Mouse (Mus musculus) right cerebral cortex, adult 18-20 months (tissue): ENCODE data around the gene Ipo7.
"Not testable (repeated sequence)": the region's sequence is repeated elsewhere in the genome, so short reads cannot be mapped to it uniquely, and the experiment has no call there.

Experiments
- DNase-seq: peaks from one replicate; pipeline ENCODE4 v3.0.0; 2022; ENCODE audit warnings: mixed read lengths

The Ipo7 gene

GRCm38 (mm10) chr7:110018117-110018630 is at the start of gene Ipo7:
TSS of gene Ipo7 (plus strand) at chr7:110018274.
- DNase-seq = peak; percentile 95

GRCm38 (mm10) chr7:109968924-109969450 is 49.1 kb upstream of the Ipo7 start:
- no peak for DNase-seq

- no peak for DNase-seq
Observed at GRCm38 (mm10) chr7:109969542-109969941, 48.5 kb upstream of the Ipo7 start.

GRCm38 (mm10) chr7:109975966-109976715 is 41.9 kb upstream of the Ipo7 start:
- DNase-seq = no peak

GRCm38 (mm10) chr7:109977131-109977530 is 40.9 kb upstream of the Ipo7 start:
- DNase-seq = not testable (repeated sequence)

- DNase-seq = not testable (repeated sequence)
Observed at GRCm38 (mm10) chr7:109984608-109985007, 33.5 kb upstream of the Ipo7 start.

DNA sequence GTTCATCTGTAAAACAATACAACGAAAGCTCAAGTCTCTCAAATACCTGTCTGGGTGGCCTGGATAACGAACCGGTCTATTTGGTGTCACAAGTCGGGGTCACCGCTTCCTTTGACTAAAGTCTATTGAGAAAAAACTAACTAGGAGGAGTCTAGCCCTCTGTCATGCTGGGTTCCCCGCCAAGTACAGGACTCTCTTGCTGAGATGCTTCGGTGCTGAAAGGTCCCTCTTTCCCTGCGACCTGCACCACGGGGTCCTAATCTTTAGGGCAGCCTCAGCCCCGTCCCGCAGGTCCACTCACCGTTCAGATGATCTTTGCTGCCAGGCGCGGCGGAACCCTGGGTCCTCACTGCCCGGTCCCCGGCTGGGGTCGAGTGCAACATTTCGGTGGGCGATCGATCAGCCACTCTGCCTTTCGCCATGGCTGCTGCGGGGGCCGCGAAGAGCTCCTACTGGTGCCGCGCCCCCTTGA is 32.4 kb upstream of the Ipo7 start:
- peak; percentile 11 for DNase-seq

GRCm38 (mm10) chr7:109986133-109986669 is 31.9 kb upstream of the Ipo7 start:
- peak; percentile 99 for DNase-seq

DNA sequence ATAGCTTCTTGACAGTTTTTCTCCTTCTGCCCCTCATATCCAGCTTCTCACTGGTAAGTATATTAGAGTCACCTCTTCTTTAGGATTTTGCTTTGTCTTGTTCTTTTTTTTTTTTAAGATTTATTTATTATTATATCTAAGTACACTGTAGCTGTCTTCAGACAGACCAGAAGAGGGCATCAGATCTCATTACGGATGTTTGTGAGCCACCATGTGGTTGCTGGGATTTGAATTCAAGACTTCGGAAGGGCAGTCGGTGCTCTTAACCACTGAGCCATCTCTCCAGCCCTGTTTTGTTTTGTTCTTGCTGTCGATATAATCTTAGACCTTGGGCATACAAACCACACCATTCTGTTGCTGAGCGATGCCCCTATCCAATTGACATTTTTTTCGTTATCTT is 31.3 kb upstream of the Ipo7 start, which contains the start of gene Tmem41b:
Tmem41b (minus strand) TSS at position 155 of the 400 bp plus-strand sequence.
- DNase-seq = not testable (repeated sequence)

GRCm38 (mm10) chr7:109991286-109991685 is 26.8 kb upstream of the Ipo7 start:
- DNase-seq = no peak

DNA sequence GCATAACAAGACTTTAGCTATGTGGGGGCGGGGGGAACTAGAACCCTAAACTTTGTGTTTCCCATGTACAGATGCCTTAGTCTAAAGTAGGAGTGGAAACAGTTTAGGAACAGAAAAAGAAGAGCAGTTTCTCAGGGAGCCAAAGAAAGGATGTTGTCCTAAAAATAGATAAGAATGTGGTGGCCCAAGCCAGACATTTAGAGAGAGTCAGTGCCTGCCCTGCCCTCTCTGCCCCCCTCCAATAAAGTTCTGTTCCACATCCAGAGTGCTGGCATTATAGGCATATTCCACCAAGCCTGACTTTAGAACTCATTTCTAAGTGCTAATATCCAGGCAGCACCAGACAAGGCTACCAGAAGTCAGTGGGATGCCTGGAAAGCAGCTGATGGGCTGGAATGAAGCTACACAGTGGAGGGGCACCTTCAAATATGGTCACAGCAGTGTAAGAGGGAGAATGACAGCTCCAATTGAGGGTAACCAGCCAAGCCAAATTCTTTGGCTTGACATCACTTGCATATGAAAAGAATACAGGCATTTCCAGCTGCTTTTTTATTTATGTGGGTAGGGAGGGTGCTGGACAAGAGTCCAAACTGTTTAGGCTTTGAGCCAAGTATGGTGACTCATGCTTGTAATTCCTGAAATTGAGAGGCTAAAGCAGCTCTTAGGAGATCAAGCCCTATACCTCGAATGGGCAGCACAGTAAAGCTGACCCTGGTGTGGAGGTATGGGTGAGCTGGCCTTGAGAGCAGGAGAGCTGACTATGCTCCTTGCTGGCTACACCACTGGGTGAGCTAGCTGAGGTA is 24.7 kb upstream of the Ipo7 start:
- no peak for DNase-seq

DNA sequence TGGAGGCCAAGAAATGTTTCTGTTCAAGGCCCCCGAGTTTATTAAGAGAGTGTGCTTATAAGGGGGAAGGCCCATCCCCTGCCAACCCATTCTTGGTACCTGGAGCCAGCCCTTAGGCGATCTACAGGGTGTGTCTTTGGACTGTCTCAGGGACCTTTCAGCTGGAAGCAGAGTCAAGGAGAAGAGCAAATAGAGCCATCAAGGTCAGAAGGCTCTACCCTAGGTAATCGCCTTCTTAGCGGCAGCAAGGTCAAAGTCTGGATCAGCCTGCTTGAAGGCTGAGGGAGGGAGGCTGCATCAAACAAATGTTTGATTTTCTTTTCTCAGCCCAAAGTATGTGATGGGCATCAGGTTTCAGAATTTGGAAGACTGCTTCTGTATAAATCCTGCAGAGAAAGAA is 19.7 kb upstream of the Ipo7 start:
- no peak for DNase-seq

DNA sequence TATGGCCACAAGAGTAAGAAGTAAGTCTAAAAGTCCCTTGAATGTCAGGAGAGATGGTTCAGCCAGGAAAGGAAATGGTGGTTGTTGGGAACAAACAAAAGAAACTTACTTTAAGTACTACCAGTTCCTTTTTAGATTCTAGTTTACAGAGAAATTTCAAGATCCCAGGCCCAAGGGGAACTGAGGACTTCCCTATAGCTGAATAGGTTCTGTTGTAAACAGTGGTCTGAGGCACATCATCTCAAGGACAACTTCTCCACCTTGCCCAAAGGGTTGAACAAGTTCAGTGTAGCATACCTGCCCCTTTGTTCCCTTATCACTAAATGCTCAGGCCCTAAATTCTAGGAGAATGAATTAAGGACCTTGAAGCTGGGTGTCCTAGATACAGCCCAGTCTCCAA is 16.0 kb upstream of the Ipo7 start:
- no peak for DNase-seq

GRCm38 (mm10) chr7:110002968-110003367 is 15.1 kb upstream of the Ipo7 start:
- peak; percentile 32 for DNase-seq

GRCm38 (mm10) chr7:110005976-110006375 is 12.1 kb upstream of the Ipo7 start:
- no peak for DNase-seq

DNA sequence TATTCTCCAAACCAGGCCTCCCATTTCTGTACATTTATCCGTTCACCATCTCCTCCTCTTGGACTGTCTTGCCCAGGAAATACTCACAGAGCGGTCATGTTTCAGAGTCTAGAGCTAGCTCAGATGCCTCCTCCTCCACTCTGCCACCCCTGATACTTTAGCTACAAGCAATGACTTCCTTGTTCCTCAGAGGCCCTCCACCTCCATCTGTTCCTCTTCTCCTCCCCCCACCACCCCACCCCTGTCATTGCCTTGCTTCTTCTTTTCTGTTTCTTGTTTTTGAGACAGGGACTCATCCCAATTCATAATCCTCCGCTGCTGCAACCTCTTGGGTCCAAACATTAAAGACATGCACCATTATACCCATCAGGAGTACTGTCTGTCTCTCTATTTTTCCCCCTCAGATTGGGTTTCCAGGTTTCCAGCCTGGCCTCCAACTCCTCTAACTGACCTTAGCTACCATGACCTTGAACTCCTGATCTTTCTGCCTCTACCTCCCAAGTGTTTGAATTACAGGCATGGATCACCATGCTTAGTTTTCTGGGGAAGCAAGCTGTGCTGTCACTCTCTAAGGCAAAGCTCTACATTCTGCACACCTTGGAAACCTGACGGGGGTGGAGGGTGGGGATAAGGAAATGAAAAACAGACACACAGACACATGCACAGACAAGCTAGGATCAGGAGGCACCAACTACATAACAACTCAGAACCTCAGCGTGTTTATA is 11.4 kb upstream of the Ipo7 start:
- no peak for DNase-seq

GRCm38 (mm10) chr7:110008513-110008912 is 9.6 kb upstream of the Ipo7 start:
- DNase-seq = no peak

DNA sequence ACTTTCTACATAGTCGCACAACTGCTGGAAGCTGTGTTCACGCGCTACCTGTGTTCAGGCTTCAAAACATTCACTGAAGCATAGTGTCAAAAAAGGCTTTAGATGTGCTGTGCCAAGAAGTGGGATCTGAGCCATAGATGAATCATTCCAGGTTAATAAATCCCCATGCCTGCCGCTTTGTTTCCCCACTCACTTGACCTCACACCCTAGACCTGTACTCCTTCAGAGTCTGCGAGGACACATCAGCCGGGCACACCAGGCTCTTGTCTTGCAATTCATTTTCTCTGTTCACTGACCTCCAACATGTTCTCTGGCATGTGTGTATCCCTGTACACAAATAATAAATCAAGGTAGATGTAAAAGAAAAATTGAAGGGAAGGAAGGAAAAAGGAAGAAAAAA is 9.0 kb upstream of the Ipo7 start:
- no peak for DNase-seq

DNA sequence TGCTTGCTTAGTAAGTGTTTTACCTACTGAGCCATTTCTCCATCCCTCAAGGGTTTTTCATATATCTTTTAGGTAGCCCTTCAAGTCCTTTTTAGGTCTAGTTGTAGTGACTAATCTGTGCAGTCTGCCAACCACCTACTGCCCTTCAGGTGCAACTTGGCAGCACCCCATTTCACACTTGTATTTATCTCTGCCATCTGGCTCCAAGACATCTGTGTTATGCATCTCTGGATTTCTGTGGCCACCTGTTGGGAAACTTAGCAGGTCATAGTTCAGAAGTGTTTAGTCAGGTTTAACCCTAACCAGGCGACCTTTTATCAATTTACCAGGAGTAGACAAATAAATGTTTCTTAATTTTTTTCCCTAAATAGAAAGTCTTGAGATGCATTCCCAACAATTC is 6.7 kb upstream of the Ipo7 start:
- DNase-seq = no peak

- DNase-seq = no peak
Observed at GRCm38 (mm10) chr7:110014272-110014671, 3.8 kb upstream of the Ipo7 start.

DNA sequence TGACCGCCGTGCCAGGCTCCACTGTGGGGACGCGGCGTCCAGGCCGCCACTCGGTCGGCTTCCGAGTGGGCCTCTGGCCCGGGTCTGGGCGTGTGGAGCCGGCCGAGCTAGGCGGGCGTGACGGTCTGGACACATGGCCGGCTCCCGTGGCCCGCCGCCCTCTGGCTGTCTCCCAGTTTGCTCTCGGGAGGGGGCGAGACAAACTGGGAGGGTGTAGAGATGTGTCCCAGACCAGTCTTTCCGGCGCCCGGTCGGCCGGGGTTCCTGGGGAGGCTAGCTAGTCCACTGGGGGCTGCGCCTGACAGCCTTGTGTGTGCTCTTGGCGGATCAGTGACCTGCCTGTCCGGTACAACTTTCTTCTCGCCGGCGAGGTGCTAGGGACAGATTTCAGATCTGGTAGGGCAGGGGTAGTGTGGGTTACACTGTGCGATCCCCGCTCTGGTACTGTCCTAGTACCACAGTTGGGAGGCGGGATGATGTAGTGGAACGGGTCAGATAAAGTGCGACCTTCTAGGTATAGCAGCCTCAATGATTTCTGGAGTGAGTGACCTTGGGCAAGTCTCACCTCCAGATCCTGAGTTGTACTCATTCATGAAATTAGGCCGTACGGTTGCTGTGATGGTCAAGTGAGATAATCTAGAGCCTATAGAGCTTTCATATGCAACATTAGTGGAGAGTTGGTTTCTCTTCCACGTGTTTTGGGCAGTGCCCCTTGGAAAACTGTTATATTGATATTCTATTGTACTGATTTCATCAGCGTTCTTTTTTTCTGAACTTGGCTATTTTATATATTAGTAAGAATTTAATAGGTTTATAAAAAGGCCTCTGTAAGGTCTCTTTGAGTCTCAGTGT is 783 bp downstream of the Ipo7 start:
- DNase-seq = peak; percentile 20
